Mouse (Mus musculus): ENCODE measurements around the gene Ralgps1.

Gene Ralgps1

DNA sequence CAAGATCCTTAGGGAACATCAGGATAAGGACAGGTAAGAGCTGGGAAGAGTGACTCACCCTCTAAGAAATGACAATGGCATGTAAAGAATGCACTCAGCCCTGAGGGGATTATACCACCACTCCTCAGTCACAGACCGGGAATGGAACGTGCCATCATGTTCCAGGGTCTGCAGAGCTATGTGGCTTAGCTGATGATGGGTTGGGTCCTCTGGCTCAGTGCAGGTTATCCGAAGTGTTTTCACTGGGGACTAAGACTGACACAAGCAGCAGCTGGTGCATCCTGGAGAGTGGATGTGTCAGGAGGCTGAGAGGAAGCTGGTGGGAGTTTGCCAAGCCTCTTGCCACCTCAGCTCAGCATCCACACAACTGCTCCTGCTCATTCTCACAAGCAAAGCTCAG lies 50.7 kb downstream of the Ralgps1 start:
- DNase-seq, result no peak

DNA sequence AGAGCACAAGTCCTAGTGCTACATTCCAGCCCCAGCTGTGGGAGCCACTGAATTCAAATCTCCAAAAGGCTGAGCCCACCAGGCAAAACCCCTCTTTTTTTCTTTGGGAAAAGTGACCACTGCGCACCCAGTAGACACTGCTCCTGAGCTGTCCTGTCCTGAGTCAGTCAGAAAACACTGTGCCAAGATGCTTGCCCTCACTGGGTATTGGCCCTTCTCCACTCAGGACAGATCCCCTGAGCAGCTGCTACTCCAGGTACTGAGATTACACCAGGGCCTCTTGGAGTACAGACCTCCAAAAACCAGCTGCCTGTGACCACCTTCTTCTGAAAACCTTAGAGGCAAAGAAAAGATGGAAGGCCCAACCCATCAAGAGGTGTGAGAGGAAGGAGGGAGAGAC lies 51.4 kb downstream of the Ralgps1 start:
- no peak for DNase-seq

DNA sequence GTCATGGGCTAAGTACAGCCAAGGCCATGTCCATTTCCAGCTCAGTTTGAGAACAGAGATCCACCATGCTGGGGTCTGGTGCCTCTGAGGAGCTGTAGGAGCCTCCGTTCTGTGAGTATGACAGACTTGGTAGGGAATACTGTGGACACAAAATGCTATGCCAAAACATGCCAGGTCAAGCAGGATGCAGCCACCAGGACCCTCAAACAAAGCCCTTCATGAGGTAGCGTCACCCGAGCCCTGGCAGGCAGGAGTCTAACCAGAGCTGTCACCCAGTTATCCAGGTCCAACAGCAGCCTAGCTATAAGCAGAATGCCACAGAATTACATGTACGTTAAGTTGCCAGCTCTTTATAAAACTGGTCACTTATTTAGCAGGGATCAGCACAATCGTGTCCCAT lies 51.8 kb downstream of the Ralgps1 start:
- no peak for DNase-seq

DNA sequence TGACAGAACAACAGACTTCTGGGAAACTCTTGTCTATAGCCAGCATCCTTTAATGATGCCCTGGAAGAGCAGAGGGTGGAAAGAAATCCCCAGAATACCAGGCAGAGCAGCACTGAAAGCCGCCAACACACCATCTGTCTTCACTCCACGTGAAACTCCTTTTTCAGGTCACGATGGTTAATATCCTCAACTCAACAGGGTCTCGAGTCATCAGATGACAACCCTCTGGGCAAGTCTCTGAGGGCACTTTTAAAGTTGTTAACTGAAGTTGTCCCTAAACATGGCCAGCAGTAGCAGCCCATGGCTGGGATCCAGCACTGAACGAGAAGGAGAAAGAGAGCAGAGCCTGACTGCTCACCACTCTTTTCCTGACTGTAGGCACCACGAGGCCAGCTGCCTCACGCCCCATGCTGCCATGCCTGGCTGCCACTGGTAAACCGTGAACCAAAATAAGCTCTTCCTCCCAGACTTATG lies 52.8 kb downstream of the Ralgps1 start:
- peak; percentile 52 for DNase-seq

- peak; percentile 96 for DNase-seq
Measured at GRCm38 (mm10) chr2:33316516-33316915, 54.8 kb downstream of the Ralgps1 start.

- DNase-seq, result no peak
Measured at GRCm38 (mm10) chr2:33316063-33316405, 55.3 kb downstream of the Ralgps1 start.

GRCm38 (mm10) chr2:33315233-33316062 lies 55.8 kb downstream of the Ralgps1 start:
- DNase-seq, result peak; percentile 70

- peak; percentile 66 for DNase-seq
Measured at GRCm38 (mm10) chr2:33309426-33309825, 61.9 kb downstream of the Ralgps1 start.

- no peak for DNase-seq
Measured at GRCm38 (mm10) chr2:33306565-33306964, 64.7 kb downstream of the Ralgps1 start.

DNA sequence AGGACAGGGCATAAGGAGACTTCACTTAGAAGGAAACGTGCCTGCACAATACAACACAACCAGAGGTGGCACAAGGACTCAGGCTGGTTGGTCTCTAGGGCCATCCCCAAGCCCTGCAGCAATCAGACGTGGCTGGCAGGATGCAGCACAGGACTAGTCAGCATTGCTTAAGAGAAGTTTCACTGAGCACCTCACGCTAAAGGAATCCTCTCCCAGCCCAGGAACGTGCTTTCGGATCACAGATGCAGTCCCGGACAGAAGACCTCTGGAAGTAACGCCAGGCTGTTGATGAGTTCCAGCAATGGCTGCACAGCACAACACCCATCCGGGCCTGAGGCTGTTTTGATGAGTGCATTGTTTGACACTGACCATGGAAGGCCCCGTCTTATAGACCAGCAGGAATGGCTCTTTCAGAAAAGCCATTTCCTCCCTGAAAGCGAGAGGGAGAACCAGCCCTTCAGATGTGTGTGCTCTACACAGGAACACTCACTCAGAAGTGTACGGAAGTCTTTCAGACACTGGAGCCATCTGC lies 67.8 kb downstream of the Ralgps1 start:
- no peak for DNase-seq

DNA sequence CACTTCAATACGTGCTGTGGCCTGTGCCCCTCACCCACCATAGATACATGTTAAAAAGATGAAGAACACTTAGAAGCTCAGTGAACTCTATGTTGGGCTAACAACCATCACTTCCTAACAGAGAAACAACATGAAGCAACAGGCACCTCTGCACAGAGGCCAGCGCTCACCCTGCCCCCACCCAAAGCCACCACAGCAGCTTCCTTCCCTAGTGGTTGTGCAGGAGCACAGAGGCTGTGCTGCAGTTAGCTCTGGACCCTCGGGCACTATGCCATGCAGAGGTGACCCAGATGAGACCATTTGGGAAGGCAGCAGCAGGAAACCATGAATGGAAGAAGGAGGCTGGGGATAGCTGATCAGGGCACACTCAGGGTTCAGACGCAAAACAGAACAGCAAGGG lies 68.5 kb downstream of the Ralgps1 start:
- no peak for DNase-seq

- no peak for DNase-seq
Measured at GRCm38 (mm10) chr2:33302405-33302804, 68.9 kb downstream of the Ralgps1 start.

DNA sequence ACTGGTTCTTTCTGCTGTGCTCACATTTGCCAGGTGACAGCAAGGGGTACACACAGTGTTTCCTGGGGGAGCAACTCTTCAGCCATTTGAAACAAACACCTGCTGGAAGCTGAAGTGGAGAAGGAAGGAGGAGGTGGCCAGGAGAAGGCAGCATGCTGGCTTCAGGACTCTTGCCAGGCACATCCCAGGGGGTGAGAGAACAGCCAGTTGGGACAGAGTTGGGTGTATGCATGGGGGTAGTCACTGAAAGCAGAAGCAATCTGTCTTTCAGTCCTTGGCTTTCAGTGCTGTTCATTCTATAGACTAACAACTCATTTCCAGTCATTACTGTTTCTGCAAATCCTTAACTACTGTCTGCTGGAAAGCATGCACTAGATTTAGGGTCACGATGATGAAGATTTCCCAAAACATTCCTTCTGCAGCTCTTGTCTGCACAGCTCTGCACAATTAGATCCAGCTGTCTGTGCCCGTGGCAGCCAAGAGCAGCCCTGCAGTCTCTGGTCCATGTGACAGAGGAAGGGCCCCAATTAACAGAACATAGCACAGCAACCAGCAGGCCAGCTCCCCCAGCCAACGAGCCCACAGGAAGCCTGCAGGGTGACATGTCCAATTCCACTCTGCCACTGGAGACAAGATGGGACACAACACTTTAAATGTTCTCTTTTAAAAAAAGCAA lies 70.8 kb downstream of the Ralgps1 start:
- no peak for DNase-seq

- DNase-seq, result no peak
Measured at GRCm38 (mm10) chr2:33298928-33299327, 72.4 kb downstream of the Ralgps1 start.

DNA sequence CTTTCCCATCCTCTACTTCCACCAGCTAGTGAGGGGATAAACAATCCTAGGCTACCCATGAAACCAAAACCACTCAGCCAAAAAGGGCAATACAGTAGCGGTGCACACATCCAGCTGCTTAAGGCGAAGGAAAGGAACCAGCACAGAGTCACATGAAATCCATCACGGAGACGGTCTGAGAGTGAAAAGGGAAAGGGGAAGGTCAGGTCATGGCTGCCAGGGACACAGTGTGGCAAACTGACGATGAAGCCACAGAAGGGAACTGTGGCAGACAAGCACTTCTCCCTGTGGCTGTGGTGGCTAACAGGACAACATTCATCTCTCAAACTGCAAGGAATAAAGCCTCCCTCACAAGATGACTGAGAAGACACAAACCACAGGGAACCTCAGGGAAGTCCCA lies 76.2 kb downstream of the Ralgps1 start:
- no peak for DNase-seq

DNA sequence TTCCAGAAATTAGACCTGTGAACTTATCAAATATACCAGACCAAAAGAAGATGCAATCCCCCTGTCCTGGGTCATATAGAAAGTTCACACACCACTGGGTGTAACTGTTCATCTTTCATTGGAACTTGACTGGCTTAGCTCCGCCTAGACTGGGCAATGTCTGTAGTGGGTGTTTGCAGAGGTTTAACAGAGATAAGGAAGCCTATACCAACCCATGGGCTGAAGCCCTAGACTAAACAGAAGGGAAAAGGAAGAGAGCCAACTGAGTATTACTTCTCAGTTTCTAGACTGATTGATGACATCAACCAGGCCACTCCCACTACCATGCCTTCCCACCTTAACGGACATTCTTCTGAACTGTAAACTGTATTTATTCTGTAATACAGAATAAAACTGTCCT lies 79.2 kb downstream of the Ralgps1 start:
- DNase-seq, result no peak

- no peak for DNase-seq
Measured at GRCm38 (mm10) chr2:33290491-33290890, 80.8 kb downstream of the Ralgps1 start.

- DNase-seq, result no peak
Measured at GRCm38 (mm10) chr2:33288837-33289236, 82.4 kb downstream of the Ralgps1 start.

DNA sequence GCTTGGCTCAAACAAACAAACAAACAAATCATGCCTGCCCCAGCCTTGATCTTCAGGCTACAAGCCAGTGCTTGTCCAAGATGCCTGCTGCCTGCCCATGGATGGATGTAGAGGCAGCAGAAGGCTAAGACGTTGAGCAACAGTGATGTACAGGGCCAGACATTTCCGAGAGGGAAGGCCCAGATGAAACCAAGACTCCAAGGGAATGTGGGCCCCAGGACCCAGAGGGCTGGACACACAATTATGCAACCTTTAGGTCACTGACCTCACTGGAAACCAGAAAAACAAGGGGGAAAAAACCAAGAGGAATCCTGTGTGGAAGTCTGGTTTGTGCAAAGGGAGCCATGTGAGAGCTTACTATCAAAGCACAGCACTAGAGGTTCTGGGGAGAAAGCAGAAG lies 87.6 kb downstream of the Ralgps1 start:
- no peak for DNase-seq

DNA sequence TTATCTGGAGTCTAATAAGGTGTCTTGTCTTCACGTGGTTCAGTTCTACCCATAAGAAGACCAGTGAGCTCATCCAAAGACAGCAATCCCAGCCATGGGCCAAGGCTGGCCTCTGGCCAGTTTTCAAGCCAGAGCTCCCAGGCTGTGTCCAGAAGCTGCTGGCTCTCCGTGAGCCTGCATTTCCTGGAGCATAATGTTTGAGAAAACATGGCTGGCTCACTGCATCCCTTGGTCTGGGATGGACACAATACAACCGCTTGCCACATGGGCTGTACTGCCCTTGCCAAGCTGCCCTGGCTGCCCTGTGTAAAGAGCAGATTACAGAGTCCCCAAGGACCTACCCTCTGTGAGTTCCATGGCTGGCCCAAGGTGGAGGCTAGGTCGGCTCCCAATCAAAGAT lies 88.4 kb downstream of the Ralgps1 start:
- DNase-seq, result peak; percentile 84

DNA sequence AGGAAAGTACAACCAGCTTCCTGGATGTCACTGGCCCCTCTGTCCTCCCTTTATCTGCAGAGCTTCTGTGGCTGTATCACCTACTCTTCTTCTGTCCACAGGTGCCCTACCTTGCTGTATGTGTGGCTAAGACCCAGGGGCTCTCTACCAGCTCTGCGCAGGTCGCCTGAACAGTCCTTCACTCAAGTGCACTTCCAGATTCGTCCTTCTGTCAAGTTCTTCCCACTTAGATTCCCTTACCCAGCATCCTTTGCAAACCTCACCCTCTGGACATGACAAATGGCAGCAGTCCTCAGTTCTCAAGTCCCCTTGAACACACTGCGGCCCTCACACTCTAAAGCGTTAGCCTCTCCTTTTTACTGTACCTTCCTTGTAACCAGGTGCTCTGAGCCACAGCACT lies 89.5 kb downstream of the Ralgps1 start:
- DNase-seq, result no peak

GRCm38 (mm10) chr2:33280525-33280924 lies 90.8 kb downstream of the Ralgps1 start:
- DNase-seq, result no peak

DNA sequence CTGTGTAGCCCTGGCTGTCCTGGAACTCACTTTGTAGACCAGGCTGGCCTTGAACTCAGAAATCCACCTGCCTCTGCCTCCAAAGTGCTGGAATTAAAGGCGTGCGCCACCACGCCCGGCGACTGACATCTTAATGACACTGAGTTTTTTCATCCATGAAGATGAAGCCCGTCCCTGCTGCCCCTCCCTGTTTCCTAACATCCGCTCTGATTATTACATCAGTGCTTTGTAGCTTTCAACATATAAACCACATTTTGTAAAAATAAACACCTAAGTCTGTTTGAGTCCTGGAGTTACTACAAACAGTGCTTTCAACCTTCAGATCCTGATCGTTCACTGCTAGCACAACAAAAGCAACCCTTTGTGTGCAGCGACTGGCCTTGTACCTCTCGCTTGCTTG lies 91.5 kb downstream of the Ralgps1 start:
- DNase-seq, result no peak

All from lung, postnatal 10 days (tissue).